26 mouse cellular contexts compared by ENCODE assay signal in the genomic region with DNA sequence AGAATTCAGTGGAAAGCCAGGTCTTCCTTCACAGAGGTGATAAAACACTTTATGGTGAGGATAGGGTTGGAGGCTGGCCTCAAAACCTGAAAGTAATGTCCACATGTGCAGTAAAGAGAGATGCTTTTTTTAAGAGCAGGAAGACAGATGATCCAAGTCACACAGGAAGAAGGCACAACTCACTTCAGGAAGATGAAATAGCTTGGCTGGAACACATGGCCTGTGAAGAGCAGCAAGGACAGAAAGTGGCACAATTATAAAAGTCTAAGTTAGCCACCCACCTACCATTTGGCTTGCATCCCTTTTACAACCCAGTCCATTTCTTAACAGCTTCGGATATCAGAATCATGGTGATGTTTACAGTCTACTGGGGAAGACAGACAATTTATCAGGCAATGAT. TPM values are rescaled to one million over a fixed set of nuclear protein-coding genes. Genes with fewer than 3 reads are reported as not detected.
DNase-seq lines count a peak whose midpoint lies in the region; ATAC-seq lines count a peak whose summit lies in the region.
"Had no signal": no experiment of that assay in that cellular context is flagged by ENCODE, and none has a peak within 500 bp of the region (broad histone marks: within the 10 kb centered on the region; RNA-seq: fewer than 3 reads in every experiment).

No protein-coding gene starts in this region.

- H3K9ac ChIP-seq in neural tube, embryonic 11.5 days (ENCODE audit: low read length) = no peak overlapping the region

- ATAC-seq in frontal cortex, adult (ENCODE audit: low TSS enrichment) = peak; percentile 82
- ATAC-seq in neural tube, embryonic 11.5 days (ENCODE audit: insufficient read depth, low FRiP score, low TSS enrichment) = no peak
- ATAC-seq in activated CD4-positive, CD25-positive, alpha-beta regulatory T cell, adult 4 months = no peak
- ATAC-seq: CD4-positive, CD25-positive, alpha-beta regulatory T cell, adult 4 months; Patski had no signal

- no peaks in the 10 kb centered on the region for H3K4me1 ChIP-seq in neural tube, embryonic 11.5 days (ENCODE audit: control insufficient read depth, insufficient read depth, low read length)

- intact Hi-C loops in left cerebral cortex, postnatal 4 days (cut with DNase I) = no loop called here

- H3K9me3 ChIP-seq in neural tube, embryonic 11.5 days (ENCODE audit: control insufficient read depth, low read length) = no peaks in the 10 kb centered on the region
- H3K9me3 ChIP-seq: G1E had no signal

- DNase-seq in frontal cortex, postnatal 10 days (ENCODE audit: low spot score in 2 of 2) = no peak
- peak; percentile 12 for DNase-seq in left cerebral cortex, adult 11 months (ENCODE audit: low spot score)
- DNase-seq in left cerebral cortex, postnatal 4 days = no peak
- DNase-seq in neural tube, embryonic 11.5 days (ENCODE audit: low spot score) = peak; percentile 5
- DNase-seq in neural tube, embryonic 10.5 days (ENCODE audit: extremely low spot score, low spot score) = no peak
- peak; percentile 26 for DNase-seq in brain, adult 2 months (ENCODE audit: low read depth, low spot score)
- DNase-seq: adrenal gland, adult 2 months; adrenal gland, adult 8-10 months; adrenal gland, postnatal 10 days; adrenal gland, postnatal 14 days; adrenal gland, postnatal 25 days; adrenal gland, postnatal 36 days; B cell, adult 2 months; cerebellum, adult 11 months; cerebellum, adult 11-12 months; cerebellum, adult 18-20 months; cerebellum, adult 2 months had no signal

- H3K4me3 ChIP-seq in neural tube, embryonic 11.5 days (ENCODE audit: low read depth, low read length) = no peak overlapping the region

- no peaks in the 10 kb centered on the region for H3K36me3 ChIP-seq in neural tube, embryonic 11.5 days (ENCODE audit: control insufficient read depth, insufficient read depth, low read length)
- H3K36me3 ChIP-seq: G1E had no signal

- no peak overlapping the region for H3K27ac ChIP-seq in neural tube, embryonic 11.5 days (ENCODE audit: low read depth, low read length)

- H3K27me3 ChIP-seq in neural tube, embryonic 11.5 days (ENCODE audit: control insufficient read depth, insufficient read depth, low read length) = no peaks in the 10 kb centered on the region
- H3K27me3 ChIP-seq: CH12.LX had no signal

- H3K4me2 ChIP-seq in neural tube, embryonic 11.5 days (ENCODE audit: low read depth) = no peak overlapping the region

- 50% methylated on average over 1 of the region's 1 CpGs for WGBS in neural tube, embryonic 11.5 days

RNA-seq across cellular contexts. Expression of a gene that starts 50.1 kb away (rescaled TPM):
- not detected for total RNA-seq in left cerebral cortex, postnatal 4 days (2021)
- 15.3 and 16.9 TPM in 2 replicates for polyA plus RNA-seq in neural tube, embryonic 11.5 days (2014; fragmentation: Nextera tagmentation; extraction: Ambion mirVana)
- polyA plus RNA-seq in activated CD4-positive, CD25-positive, alpha-beta regulatory T cell, adult 4 months (2017; shearing (Covaris generic)) = not detected
- total RNA-seq: adrenal gland, adult 18-20 months; adrenal gland, adult 2 months; adrenal gland, postnatal 14 days; adrenal gland, postnatal 25 days; adrenal gland, postnatal 36 days; CH12.LX; G1E; MEL had no signal
- polyA plus RNA-seq: C2C12, G1E, Patski had no signal

Comparison
In these comparisons a context has a peak if more than half of its experiments do, and no peak if none do; other contexts are left out.
1. DNase-seq: peak in left cerebral cortex, adult 11 months (single experiment), neural tube, embryonic 11.5 days (single experiment) and brain, adult 2 months (single experiment); none in frontal cortex, postnatal 10 days (0 of 2), left cerebral cortex, postnatal 4 days (single experiment) and neural tube, embryonic 10.5 days (single experiment).
2. RNA of a gene that starts 50.1 kb away (polyA plus RNA-seq): 15.3 to 16.9 TPM in neural tube, embryonic 11.5 days; not detected in activated CD4-positive, CD25-positive, alpha-beta regulatory T cell, adult 4 months; every median in the first group is over 10 times any median in the second.